Mouse (Mus musculus): Measurements from ENCODE around the gene Tmem251. TPM values are rescaled to one million over a fixed set of nuclear protein-coding genes. Genes with fewer than 3 reads are reported as not detected.

Gene Tmem251
- polyA plus RNA-seq, 1 experiment from 2014 or later, result 14.0 TPM

DNA sequence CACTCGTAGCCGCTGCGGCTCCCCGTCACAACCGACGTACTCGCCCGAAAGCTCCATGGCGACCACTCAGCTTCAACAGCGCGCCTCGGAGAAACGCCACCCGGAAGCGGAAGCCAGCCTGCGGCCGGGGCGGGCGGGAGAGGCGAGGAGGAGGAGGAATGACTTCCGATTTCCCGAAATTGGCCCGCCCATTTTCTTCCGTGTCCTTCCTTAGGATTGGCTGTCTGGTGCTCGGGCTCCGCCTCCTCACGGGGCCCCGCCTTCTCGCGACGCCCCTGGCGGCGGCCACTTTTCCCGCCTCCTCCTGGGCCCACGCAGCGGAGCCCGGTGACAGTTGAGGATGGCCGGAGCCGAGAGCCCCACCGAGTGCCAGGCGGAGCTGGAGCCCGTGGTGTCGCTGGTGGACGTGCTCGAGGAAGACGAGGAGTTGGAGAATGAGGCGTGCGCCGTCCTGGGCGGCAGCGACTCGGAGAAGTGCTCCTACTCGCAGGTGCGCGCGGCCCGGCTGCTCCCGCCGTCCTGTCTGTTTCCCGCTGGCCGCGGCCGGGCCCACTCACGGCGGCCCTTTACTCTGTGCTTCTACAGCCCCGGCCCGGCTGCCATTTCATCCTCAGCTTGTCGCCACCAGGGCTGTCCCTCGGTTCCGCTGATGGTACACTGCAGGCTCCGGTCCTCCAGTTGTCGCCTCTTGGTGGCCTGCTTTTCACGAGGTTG is 14.3 kb downstream of the Tmem251 start, which contains the start of the genes Gm28051, Gon7 and Ubr7:
Gene Gm28051, minus strand, starts transcription at position 77 of the 714 bp plus-strand sequence.
Gene Gon7, minus strand, starts transcription at position 115 of the 714 bp plus-strand sequence.
Gene Ubr7, plus strand, starts transcription at position 279 of the 714 bp plus-strand sequence.
- ATAC-seq (replicated peaks; ENCODE audit: low FRiP score) (peak; percentile 91), DNase-seq (ENCODE audit: low spot score) (peak; percentile 98)
- Histone ChIP-seq H3K4me3 (ENCODE audit: low read depth, low read length) (peak within 1 kb of the TSS; percentile 84), H3K4me2 (peak within 1 kb of the TSS; percentile 82), H3K27ac (ENCODE audit: low read depth, low read length) (peak within 1 kb of the TSS; percentile 79), H3K4me1 (replicated peaks; ENCODE audit: control insufficient read depth, insufficient read depth, low read length) (peaks cover 2% of the 10 kb centered on the region; the same call in 1 of the 2 replicates), H3K36me3 (ENCODE audit: control insufficient read depth, insufficient read depth, low read length) (no peaks in the 10 kb centered on the region; the same call in 1 of the 2 replicates), H3K27me3 (replicated peaks; ENCODE audit: control insufficient read depth, insufficient read depth, low read length) (no peaks in the 10 kb centered on the region), H3K9ac (ENCODE audit: low read depth, low read length) (peak within 1 kb of the TSS; percentile 88), H3K9me3 (ENCODE audit: control insufficient read depth, low read length) (no peaks in the 10 kb centered on the region)
- WGBS, result under 1% methylated on average over 73 of the region's 73 CpGs

DNA sequence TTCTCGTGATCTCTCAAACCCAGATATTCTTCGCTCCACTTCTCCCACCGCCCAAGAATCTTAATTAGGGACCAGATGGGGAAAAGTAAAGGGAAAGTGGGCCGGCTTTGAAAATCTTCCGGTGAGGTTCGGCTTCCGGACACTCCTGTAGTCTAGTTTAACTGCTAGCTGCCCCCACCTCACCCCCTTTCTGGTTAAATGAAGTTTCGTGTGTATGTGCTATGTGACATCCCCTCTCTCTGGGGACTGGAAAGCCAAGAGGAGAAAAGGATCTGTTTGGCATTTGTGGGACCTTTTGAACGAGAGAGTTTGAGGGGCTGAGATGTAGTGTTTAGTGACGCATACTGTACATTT is 14.8 kb downstream of the Tmem251 start, which contains the start of gene Gm20604:
Gene Gm20604, minus strand, starts transcription at position 270 of the 354 bp plus-strand sequence.
- Histone ChIP-seq H3K27me3 (replicated peaks; ENCODE audit: control insufficient read depth, insufficient read depth, low read length) (no peaks in the 10 kb centered on the region), H3K4me2 (peak within 1 kb of the TSS; percentile 82), H3K27ac (ENCODE audit: low read depth, low read length) (peak within 1 kb of the TSS; percentile 79), H3K4me1 (replicated peaks; ENCODE audit: control insufficient read depth, insufficient read depth, low read length) (peaks cover 2% of the 10 kb centered on the region; the same call in 1 of the 2 replicates), H3K36me3 (ENCODE audit: control insufficient read depth, insufficient read depth, low read length) (no peaks in the 10 kb centered on the region; the same call in 1 of the 2 replicates), H3K9ac (ENCODE audit: low read depth, low read length) (peak within 1 kb of the TSS; percentile 88), H3K4me3 (ENCODE audit: low read depth, low read length) (peak within 1 kb of the TSS; percentile 84), H3K9me3 (ENCODE audit: control insufficient read depth, low read length) (no peaks in the 10 kb centered on the region)
- 1% methylated on average over 10 of the region's 10 CpGs for WGBS
- DNase-seq (ENCODE audit: low spot score) (no peak), ATAC-seq (replicated peaks; ENCODE audit: low FRiP score) (no peak)

DNA sequence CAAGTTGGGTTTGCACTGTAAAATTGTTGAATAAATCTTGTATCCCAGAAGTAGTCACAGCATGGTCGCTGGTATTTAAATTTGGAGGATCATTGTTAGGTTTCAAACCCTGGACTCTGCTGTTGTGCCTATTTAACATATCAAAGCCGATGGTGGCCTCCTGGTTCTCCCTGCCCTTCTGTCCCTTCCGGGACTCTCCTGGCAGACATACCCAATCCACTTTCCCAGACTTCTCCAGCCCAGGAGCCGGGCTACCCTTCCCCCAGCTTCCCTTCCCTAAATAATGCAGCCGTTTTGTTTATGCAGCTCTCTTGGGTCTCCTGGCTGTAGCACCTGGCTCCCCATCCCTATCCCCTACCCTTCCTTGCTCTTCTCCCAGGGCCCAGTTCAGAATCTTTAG is 15.4 kb downstream of the Tmem251 start:
- peak overlapping the region; percentile 88 for H3K9ac ChIP-seq (ENCODE audit: low read depth, low read length)
- H3K4me2 ChIP-seq, result peak overlapping the region; percentile 82
- no peak for DNase-seq (ENCODE audit: low spot score)
- 13% methylated on average over 5 of the region's 5 CpGs for WGBS
- H3K4me3 ChIP-seq (ENCODE audit: low read depth, low read length), result peak overlapping the region; percentile 84
- no peaks in the 10 kb centered on the region for H3K9me3 ChIP-seq (ENCODE audit: control insufficient read depth, low read length)
- no peak overlapping the region; the same call in 1 of the 2 replicates for H3K27ac ChIP-seq (ENCODE audit: low read depth, low read length)
- no peak for ATAC-seq (replicated peaks; ENCODE audit: low FRiP score)
- H3K4me1 ChIP-seq (replicated peaks; ENCODE audit: control insufficient read depth, insufficient read depth, low read length), result peaks cover 2% of the 10 kb centered on the region; the same call in 1 of the 2 replicates
- H3K27me3 ChIP-seq (replicated peaks; ENCODE audit: control insufficient read depth, insufficient read depth, low read length), result no peaks in the 10 kb centered on the region
- peaks cover 3% of the 10 kb centered on the region; the same call in 1 of the 2 replicates for H3K36me3 ChIP-seq (ENCODE audit: control insufficient read depth, insufficient read depth, low read length)

DNA sequence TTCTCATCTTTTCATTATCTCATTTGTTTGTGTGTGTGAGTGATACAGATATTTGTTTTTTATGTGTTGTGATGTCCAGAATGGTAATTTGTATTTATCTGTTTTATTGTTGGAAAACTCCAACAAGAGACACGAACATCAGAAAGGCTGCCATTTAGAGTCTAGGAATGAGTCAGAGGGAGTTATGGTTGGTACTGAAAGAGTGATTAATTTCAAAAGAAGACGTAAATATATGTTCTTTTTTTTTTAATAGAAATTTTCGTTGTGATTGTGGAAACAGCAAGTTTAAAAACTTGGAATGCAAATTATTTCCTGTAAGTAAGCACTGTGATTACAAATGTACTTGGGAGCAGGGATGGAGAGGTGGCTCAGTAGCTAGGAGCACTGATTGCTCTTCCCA is 18.1 kb downstream of the Tmem251 start:
- H3K9me3 ChIP-seq (ENCODE audit: control insufficient read depth, low read length), result no peaks in the 10 kb centered on the region
- H3K27ac ChIP-seq (ENCODE audit: low read depth, low read length), result no peak overlapping the region
- DNase-seq (ENCODE audit: low spot score), result no peak
- no peak for ATAC-seq (replicated peaks; ENCODE audit: low FRiP score)
- no peaks in the 10 kb centered on the region for H3K27me3 ChIP-seq (replicated peaks; ENCODE audit: control insufficient read depth, insufficient read depth, low read length)
- no peak overlapping the region for H3K4me3 ChIP-seq (ENCODE audit: low read depth, low read length)
- 91% methylated on average over 3 of the region's 3 CpGs for WGBS
- H3K36me3 ChIP-seq (ENCODE audit: control insufficient read depth, insufficient read depth, low read length), result peaks cover 9% of the 10 kb centered on the region
- no peak overlapping the region for H3K9ac ChIP-seq (ENCODE audit: low read depth, low read length)
- peaks cover 2% of the 10 kb centered on the region; the same call in 1 of the 2 replicates for H3K4me1 ChIP-seq (replicated peaks; ENCODE audit: control insufficient read depth, insufficient read depth, low read length)
- no peak overlapping the region for H3K4me2 ChIP-seq

DNA sequence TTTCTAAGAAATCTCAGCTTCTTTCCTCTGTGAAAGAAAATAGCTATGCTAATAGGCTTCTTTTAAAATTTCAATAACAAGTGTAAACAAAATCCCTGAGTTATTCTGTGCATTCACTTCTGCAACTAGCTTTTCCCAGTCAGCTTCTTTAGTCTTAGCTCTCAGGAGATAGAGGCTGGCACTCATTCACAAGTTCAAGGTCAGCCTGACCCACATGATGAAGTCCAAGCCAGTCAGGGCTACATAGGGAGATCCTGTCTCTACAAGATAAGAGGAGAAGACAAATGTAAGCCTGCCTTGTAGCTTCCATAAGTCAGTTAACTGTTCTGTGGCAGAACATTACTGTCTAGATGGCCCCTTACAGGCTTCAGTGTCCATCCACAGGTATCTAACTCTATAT is 20.1 kb downstream of the Tmem251 start:
- Histone ChIP-seq H3K27me3 (replicated peaks; ENCODE audit: control insufficient read depth, insufficient read depth, low read length) (no peaks in the 10 kb centered on the region), H3K4me3 (ENCODE audit: low read depth, low read length) (no peak overlapping the region), H3K4me1 (replicated peaks; ENCODE audit: control insufficient read depth, insufficient read depth, low read length) (0 out of 2 replicates have a peak, but pooled peaks cover 2% of the 10 kb centered on the region), H3K9me3 (ENCODE audit: control insufficient read depth, low read length) (no peaks in the 10 kb centered on the region), H3K27ac (ENCODE audit: low read depth, low read length) (no peak overlapping the region), H3K36me3 (ENCODE audit: control insufficient read depth, insufficient read depth, low read length) (peaks cover 18% of the 10 kb centered on the region), H3K4me2 (no peak overlapping the region), H3K9ac (ENCODE audit: low read depth, low read length) (no peak overlapping the region)
- DNase-seq (ENCODE audit: low spot score) (no peak), ATAC-seq (replicated peaks; ENCODE audit: low FRiP score) (no peak)

DNA sequence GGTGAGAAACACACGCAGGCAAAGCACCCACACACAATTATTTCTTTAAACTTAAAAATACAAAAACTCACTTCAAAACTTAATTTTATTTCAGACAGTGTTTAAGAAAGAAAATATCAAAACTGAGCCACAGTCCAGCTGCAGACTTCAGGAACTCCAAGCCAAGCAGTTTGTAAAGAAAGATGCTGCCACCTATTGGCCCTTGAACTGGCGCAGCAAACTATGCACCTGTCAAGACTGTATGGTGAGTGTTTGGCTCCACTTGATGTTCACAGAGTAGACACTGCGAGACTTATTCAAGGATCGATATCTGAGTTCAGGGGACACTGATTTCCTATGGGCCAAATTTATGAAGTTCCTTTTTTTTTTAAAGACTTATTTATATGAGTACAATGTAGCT is 25.4 kb downstream of the Tmem251 start:
- H3K9ac ChIP-seq (ENCODE audit: low read depth, low read length), result no peak overlapping the region
- H3K4me2 ChIP-seq, result no peak overlapping the region
- WGBS, result 92% methylated on average over 4 of the region's 4 CpGs
- no peak for ATAC-seq (replicated peaks; ENCODE audit: low FRiP score)
- no peaks in the 10 kb centered on the region for H3K9me3 ChIP-seq (ENCODE audit: control insufficient read depth, low read length)
- no peak overlapping the region for H3K4me3 ChIP-seq (ENCODE audit: low read depth, low read length)
- DNase-seq (ENCODE audit: low spot score), result no peak
- H3K27ac ChIP-seq (ENCODE audit: low read depth, low read length), result no peak overlapping the region
- H3K36me3 ChIP-seq (ENCODE audit: control insufficient read depth, insufficient read depth, low read length), result peaks cover 49% of the 10 kb centered on the region
- H3K4me1 ChIP-seq (replicated peaks; ENCODE audit: control insufficient read depth, insufficient read depth, low read length), result no peaks in the 10 kb centered on the region
- H3K27me3 ChIP-seq (replicated peaks; ENCODE audit: control insufficient read depth, insufficient read depth, low read length), result no peaks in the 10 kb centered on the region

DNA sequence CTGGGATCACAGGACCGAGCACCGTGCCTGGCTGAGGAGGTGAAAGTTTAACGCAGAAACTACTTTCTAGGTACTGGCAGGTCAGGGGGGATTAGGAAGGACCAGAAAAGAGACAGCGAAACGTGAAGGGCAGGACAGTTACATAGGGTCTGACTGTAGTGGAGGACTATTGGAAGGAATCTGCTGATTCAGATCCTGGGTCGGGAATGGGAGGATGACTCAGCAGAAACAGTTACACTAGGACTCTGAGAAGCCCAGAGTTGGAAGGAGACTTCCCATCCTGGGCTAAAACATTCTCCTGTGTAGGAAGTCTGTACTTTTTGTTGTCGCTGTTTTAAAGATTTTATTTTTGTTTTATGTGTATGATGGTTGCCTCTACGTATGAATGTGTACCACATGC is 28.0 kb downstream of the Tmem251 start:
- Histone ChIP-seq H3K4me3 (ENCODE audit: low read depth, low read length) (no peak overlapping the region), H3K9me3 (ENCODE audit: control insufficient read depth, low read length) (no peaks in the 10 kb centered on the region), H3K36me3 (ENCODE audit: control insufficient read depth, insufficient read depth, low read length) (peaks cover 54% of the 10 kb centered on the region), H3K4me1 (replicated peaks; ENCODE audit: control insufficient read depth, insufficient read depth, low read length) (no peaks in the 10 kb centered on the region), H3K27ac (ENCODE audit: low read depth, low read length) (no peak overlapping the region), H3K4me2 (no peak overlapping the region), H3K27me3 (replicated peaks; ENCODE audit: control insufficient read depth, insufficient read depth, low read length) (no peaks in the 10 kb centered on the region), H3K9ac (ENCODE audit: low read depth, low read length) (no peak overlapping the region)
- ATAC-seq (replicated peaks; ENCODE audit: low FRiP score), result no peak
- DNase-seq (ENCODE audit: low spot score), result no peak
- WGBS, result 94% methylated on average over 8 of the region's 8 CpGs

DNA sequence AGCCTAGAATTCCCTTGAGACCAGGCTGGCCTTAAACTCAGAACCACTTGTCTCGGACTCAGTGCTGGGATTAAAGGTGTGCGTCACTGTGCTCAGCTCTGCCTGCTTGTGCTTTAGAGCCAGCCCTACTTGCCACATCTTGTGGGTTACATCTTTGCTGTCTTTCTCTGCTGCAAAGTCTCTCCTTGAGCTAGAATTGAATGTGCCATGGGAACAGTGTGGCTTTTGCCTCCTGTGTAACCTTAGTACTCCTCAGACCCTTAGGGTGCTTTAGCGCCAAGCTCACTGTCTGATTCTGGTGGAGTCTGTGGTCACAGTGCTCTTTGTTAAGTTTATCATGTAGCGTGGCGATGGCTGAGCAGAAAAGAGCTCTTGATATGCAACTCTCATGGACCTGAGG is 29.1 kb downstream of the Tmem251 start:
- DNase-seq (ENCODE audit: low spot score), result no peak
- no peak for ATAC-seq (replicated peaks; ENCODE audit: low FRiP score)
- H3K27ac ChIP-seq (ENCODE audit: low read depth, low read length), result no peak overlapping the region
- no peak overlapping the region for H3K4me3 ChIP-seq (ENCODE audit: low read depth, low read length)
- no peak overlapping the region for H3K9ac ChIP-seq (ENCODE audit: low read depth, low read length)
- no peak overlapping the region for H3K4me2 ChIP-seq
- H3K4me1 ChIP-seq (replicated peaks; ENCODE audit: control insufficient read depth, insufficient read depth, low read length), result no peaks in the 10 kb centered on the region
- 94% methylated on average over 5 of the region's 5 CpGs for WGBS
- H3K9me3 ChIP-seq (ENCODE audit: control insufficient read depth, low read length), result no peaks in the 10 kb centered on the region
- H3K36me3 ChIP-seq (ENCODE audit: control insufficient read depth, insufficient read depth, low read length), result peaks cover 55% of the 10 kb centered on the region
- H3K27me3 ChIP-seq (replicated peaks; ENCODE audit: control insufficient read depth, insufficient read depth, low read length), result no peaks in the 10 kb centered on the region

DNA sequence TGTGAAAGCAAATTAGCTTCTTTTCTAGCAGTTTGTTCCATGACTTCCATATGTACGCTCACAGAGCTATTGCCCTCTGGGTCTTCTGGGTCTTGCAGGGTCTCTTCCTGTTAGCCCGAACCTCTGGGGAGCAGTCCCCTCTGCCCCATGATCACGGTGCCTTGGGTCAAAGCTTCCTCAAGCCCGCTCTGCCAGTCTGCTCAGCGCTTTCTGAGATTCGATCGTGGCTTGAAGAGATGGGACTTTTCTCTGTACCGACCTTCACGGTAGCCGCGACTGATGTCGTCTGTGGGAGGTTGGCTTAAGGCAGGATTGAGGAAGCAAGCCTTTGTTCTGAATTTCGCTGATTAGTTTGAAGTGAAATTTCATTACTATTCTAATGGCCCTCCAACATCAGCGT is 32.5 kb downstream of the Tmem251 start:
- H3K36me3 ChIP-seq (ENCODE audit: control insufficient read depth, insufficient read depth, low read length), result peaks cover 32% of the 10 kb centered on the region
- H3K4me2 ChIP-seq, result no peak overlapping the region
- no peak overlapping the region for H3K4me3 ChIP-seq (ENCODE audit: low read depth, low read length)
- no peaks in the 10 kb centered on the region for H3K27me3 ChIP-seq (replicated peaks; ENCODE audit: control insufficient read depth, insufficient read depth, low read length)
- H3K27ac ChIP-seq (ENCODE audit: low read depth, low read length), result no peak overlapping the region
- no peak overlapping the region for H3K9ac ChIP-seq (ENCODE audit: low read depth, low read length)
- H3K4me1 ChIP-seq (replicated peaks; ENCODE audit: control insufficient read depth, insufficient read depth, low read length), result no peaks in the 10 kb centered on the region
- 92% methylated on average over 14 of the region's 14 CpGs for WGBS
- H3K9me3 ChIP-seq (ENCODE audit: control insufficient read depth, low read length), result no peaks in the 10 kb centered on the region
- ATAC-seq (replicated peaks; ENCODE audit: low FRiP score), result no peak
- no peak for DNase-seq (ENCODE audit: low spot score)

Data from liver, embryonic 11.5 days (tissue).